Mouse (Mus musculus): ENCODE measurements around the gene Gmnn.
A peak's percentile ranks its signal among the peaks of the same experiment; 100 is the strongest.

GRCm38 (mm10) chr13:24713434-24714000 lies 48.2 kb downstream of the Gmnn start:
- peak; percentile 85 for TF ChIP-seq CTCF (IDR thresholded peaks at IDR 0.05; ENCODE audit: extremely low read depth, insufficient read length, insufficient replicate concordance, low read depth, low read length)
- TF ChIP-seq POLR2A (IDR thresholded peaks at IDR 0.05; ENCODE audit: low read depth, low read length) = no peak
